Mouse (Mus musculus): ENCODE measurements around the gene Slc7a11. TPM values are rescaled to one million over a fixed set of nuclear protein-coding genes. Genes with fewer than 3 reads are reported as not detected.
A peak's percentile ranks its signal among the peaks of the same experiment; 100 is the strongest.

Gene Slc7a11
- 0.16 and 0.18 TPM in 2 replicates for polyA plus RNA-seq (2015; fragmentation: Nextera tagmentation; extraction: Ambion mirVana)

DNA sequence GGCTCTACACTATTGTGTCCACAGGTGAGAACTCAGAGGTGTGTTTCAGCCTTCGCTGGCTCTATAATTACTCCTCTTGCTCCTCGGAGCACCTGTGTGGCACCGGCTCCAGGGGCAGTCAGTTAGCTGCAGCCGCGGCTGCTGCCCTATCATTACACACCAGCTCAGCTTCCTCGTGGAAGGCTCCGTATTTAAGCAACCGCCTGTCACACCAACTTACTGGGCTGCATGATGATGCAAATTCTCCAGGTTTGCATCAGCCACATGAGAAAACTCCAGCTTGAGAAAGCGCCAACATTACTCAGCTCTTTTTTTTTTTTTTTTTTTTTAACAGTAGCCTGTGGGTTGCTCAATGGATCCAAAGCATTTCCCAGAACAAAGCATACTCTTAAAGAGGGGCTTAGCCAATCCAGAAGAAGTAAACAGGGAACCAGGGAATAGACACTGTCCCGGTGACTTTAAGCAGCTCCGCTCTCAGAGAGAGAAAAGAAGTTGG is at the start of gene Slc7a11:
Gene Slc7a11, minus strand, starts transcription at position 194 of the 496 bp plus-strand sequence.
- ATAC-seq (ENCODE audit: low read depth) = peak; percentile 81
- 2% methylated on average over 11 of the region's 11 CpGs for WGBS
- H3K27ac ChIP-seq (ENCODE audit: low read length) = no peak within 1 kb of the TSS

DNA sequence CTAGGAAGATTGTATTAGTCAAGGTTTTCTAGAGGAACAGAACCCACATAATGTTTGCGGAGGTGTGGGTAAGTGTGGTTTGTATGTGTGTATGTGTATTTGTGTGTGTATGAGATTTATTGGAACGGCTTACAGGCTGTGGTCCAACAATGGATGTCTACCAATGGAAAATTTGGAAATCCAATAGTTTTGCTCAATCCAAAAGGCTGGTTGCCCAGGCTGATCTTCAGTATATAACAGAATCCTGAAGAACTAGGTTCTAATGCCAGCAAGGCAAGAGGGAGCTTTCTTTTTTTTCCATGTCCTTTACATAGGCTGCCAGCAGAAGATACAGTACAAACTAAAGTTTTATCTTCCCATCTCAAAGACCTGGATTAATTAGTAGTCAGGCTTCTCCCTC is 48.3 kb upstream of the Slc7a11 start:
- no peaks in the 10 kb centered on the region for H3K36me3 ChIP-seq (ENCODE audit: control insufficient read depth, insufficient read depth, low read length)
- H3K4me3 ChIP-seq (ENCODE audit: low read length) = no peak overlapping the region
- no peaks in the 10 kb centered on the region for H3K27me3 ChIP-seq (ENCODE audit: control insufficient read depth, insufficient read depth, low read depth, low read length)
- H3K27ac ChIP-seq (ENCODE audit: low read length) = no peak overlapping the region
- no peaks in the 10 kb centered on the region for H3K4me1 ChIP-seq (replicated peaks; ENCODE audit: control insufficient read depth, insufficient read depth, low read length)
- ATAC-seq (ENCODE audit: low read depth) = no peak
- no peak overlapping the region for H3K4me2 ChIP-seq (ENCODE audit: low read depth, low read length)
- H3K9ac ChIP-seq (ENCODE audit: low read length) = no peak overlapping the region
- H3K9me3 ChIP-seq (ENCODE audit: control insufficient read depth, low read length) = no peaks in the 10 kb centered on the region
- 89% methylated on average over 2 of the region's 2 CpGs for WGBS

More for the DNA sequence above, at the start of gene Slc7a11:
- Histone ChIP-seq H3K9me3 (ENCODE audit: control insufficient read depth, low read length) (no peaks in the 10 kb centered on the region), H3K9ac (ENCODE audit: low read length) (peak within 1 kb of the TSS; percentile 24), H3K4me3 (ENCODE audit: low read length) (peak within 1 kb of the TSS; percentile 49), H3K27me3 (ENCODE audit: control insufficient read depth, insufficient read depth, low read depth, low read length) (no peaks in the 10 kb centered on the region), H3K4me1 (replicated peaks; ENCODE audit: control insufficient read depth, insufficient read depth, low read length) (0 out of 2 replicates have a peak, but pooled peaks cover 2% of the 10 kb centered on the region), H3K36me3 (ENCODE audit: control insufficient read depth, insufficient read depth, low read length) (no peaks in the 10 kb centered on the region), H3K4me2 (ENCODE audit: low read depth, low read length) (peak within 1 kb of the TSS; percentile 63)

DNA sequence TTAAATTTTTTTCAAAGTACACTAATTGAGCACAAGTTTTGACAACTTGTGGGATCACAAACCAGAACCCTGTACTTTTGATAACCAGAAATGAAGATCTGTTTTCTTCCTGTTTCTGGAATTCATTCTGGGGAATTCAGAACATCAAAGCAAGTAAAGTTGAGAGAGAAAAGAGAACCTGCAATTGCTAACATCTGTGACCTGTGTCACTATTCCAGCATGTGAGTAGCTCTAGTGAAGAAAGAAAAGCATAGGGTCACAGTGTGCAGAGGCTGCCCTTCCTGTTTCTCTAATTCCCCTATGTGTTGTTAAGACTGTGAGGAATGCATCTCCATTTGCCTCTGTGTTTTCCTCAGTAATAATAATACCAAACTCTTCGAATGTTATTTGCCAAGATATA is 40.7 kb upstream of the Slc7a11 start:
- Histone ChIP-seq H3K27ac (ENCODE audit: low read length) (no peak overlapping the region), H3K4me3 (ENCODE audit: low read length) (no peak overlapping the region), H3K36me3 (ENCODE audit: control insufficient read depth, insufficient read depth, low read length) (no peaks in the 10 kb centered on the region), H3K4me2 (ENCODE audit: low read depth, low read length) (no peak overlapping the region), H3K4me1 (replicated peaks; ENCODE audit: control insufficient read depth, insufficient read depth, low read length) (no peaks in the 10 kb centered on the region), H3K27me3 (ENCODE audit: control insufficient read depth, insufficient read depth, low read depth, low read length) (no peaks in the 10 kb centered on the region), H3K9me3 (ENCODE audit: control insufficient read depth, low read length) (no peaks in the 10 kb centered on the region), H3K9ac (ENCODE audit: low read length) (no peak overlapping the region)
- WGBS = 76% methylated on average over 1 of the region's 1 CpGs
- ATAC-seq (ENCODE audit: low read depth) = no peak

DNA sequence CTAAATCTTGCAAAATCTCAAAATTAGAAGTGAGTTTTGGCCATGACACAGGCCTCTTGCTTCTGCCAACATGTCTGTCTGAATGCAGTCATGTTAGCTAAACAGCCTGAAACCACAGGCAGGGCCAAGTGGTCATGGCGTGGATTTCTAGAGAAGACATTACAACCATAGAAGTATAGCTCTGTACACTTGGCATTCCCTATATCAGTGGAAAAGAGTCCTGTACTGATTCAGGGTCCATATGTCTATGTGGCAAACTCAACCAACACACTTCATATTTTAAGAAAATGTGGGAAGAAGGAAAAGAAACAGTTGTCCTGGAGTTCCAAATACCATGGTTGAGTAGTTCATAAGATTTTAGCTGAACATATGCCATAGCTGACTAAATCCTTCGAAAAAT is 18.8 kb upstream of the Slc7a11 start:
- no peak for ATAC-seq (ENCODE audit: low read depth)
- Histone ChIP-seq H3K36me3 (ENCODE audit: control insufficient read depth, insufficient read depth, low read length) (no peaks in the 10 kb centered on the region), H3K27me3 (ENCODE audit: control insufficient read depth, insufficient read depth, low read depth, low read length) (no peaks in the 10 kb centered on the region), H3K4me2 (ENCODE audit: low read depth, low read length) (no peak overlapping the region), H3K4me1 (replicated peaks; ENCODE audit: control insufficient read depth, insufficient read depth, low read length) (no peaks in the 10 kb centered on the region), H3K27ac (ENCODE audit: low read length) (no peak overlapping the region), H3K9me3 (ENCODE audit: control insufficient read depth, low read length) (no peaks in the 10 kb centered on the region), H3K9ac (ENCODE audit: low read length) (no peak overlapping the region), H3K4me3 (ENCODE audit: low read length) (no peak overlapping the region)
- 79% methylated on average over 2 of the region's 2 CpGs for WGBS

DNA sequence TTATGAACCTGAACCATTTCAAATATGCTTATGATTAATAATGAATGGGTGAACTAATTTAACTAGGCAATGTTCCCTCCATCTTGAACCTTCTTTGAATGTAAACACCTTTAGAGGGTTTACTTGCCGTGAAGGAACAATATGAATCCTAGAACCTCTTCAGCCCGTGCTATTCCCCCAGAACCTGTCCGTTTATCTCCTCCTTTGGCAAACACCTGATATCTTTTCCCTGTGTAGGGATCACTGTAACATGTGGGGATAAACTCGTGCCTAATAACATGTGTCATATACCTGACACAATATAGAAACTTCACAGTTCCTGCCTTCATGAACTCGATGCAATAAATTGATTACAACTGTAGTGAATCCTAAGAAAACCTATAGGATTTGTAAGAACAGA is 13.7 kb upstream of the Slc7a11 start:
- H3K4me1 ChIP-seq (replicated peaks; ENCODE audit: control insufficient read depth, insufficient read depth, low read length) = no peaks in the 10 kb centered on the region
- no peak for ATAC-seq (ENCODE audit: low read depth)
- H3K4me3 ChIP-seq (ENCODE audit: low read length) = no peak overlapping the region
- WGBS = 65% methylated on average over 5 of the region's 5 CpGs
- no peaks in the 10 kb centered on the region for H3K9me3 ChIP-seq (ENCODE audit: control insufficient read depth, low read length)
- no peak overlapping the region for H3K27ac ChIP-seq (ENCODE audit: low read length)
- no peaks in the 10 kb centered on the region for H3K36me3 ChIP-seq (ENCODE audit: control insufficient read depth, insufficient read depth, low read length)
- no peak overlapping the region for H3K9ac ChIP-seq (ENCODE audit: low read length)
- H3K4me2 ChIP-seq (ENCODE audit: low read depth, low read length) = no peak overlapping the region
- H3K27me3 ChIP-seq (ENCODE audit: control insufficient read depth, insufficient read depth, low read depth, low read length) = no peaks in the 10 kb centered on the region

DNA sequence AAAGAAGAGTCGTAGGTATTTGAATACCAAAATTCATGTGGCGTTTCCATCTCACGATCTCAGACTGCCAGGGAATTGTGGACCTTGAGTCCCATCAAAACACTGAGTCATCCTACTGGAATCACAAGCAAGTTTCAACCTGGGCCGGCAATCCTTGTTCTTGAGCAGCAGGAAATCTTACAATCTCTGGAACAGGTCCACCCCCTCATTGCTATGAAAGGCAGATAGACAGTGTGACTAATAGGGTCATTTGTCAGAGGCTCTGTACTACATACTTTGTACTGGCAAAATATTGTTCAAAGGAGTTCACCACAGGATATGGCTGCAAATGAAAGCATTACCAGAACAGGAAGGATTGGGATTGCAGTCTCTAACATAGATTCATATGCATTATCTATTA is 13.2 kb upstream of the Slc7a11 start:
- ATAC-seq (ENCODE audit: low read depth) = no peak
- Histone ChIP-seq H3K4me2 (ENCODE audit: low read depth, low read length) (no peak overlapping the region), H3K4me3 (ENCODE audit: low read length) (no peak overlapping the region), H3K4me1 (replicated peaks; ENCODE audit: control insufficient read depth, insufficient read depth, low read length) (no peaks in the 10 kb centered on the region), H3K9ac (ENCODE audit: low read length) (no peak overlapping the region), H3K9me3 (ENCODE audit: control insufficient read depth, low read length) (no peaks in the 10 kb centered on the region), H3K27me3 (ENCODE audit: control insufficient read depth, insufficient read depth, low read depth, low read length) (no peaks in the 10 kb centered on the region), H3K27ac (ENCODE audit: low read length) (no peak overlapping the region), H3K36me3 (ENCODE audit: control insufficient read depth, insufficient read depth, low read length) (no peaks in the 10 kb centered on the region)
- 67% methylated on average over 4 of the region's 4 CpGs for WGBS

DNA sequence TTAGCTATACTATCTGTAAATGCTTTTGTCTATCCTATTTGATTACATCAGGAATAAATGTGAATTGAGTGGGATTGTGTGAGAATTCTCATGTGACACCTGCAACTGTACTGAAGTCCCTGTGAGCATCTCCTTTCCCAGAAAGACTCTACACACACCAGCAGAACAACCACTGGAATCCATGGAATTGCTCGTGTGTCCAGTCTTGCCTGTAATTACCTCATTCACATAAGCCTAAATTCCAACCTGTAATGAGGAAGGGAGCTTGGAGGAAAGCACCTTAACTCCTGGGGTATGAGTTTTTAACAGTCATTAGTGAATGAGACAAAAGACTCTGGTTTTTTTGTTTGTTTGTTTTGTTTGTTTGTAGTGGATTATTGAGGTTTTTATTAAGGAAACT is 12.6 kb upstream of the Slc7a11 start:
- H3K36me3 ChIP-seq (ENCODE audit: control insufficient read depth, insufficient read depth, low read length) = no peaks in the 10 kb centered on the region
- H3K4me2 ChIP-seq (ENCODE audit: low read depth, low read length) = no peak overlapping the region
- H3K4me1 ChIP-seq (replicated peaks; ENCODE audit: control insufficient read depth, insufficient read depth, low read length) = no peaks in the 10 kb centered on the region
- no peaks in the 10 kb centered on the region for H3K27me3 ChIP-seq (ENCODE audit: control insufficient read depth, insufficient read depth, low read depth, low read length)
- H3K9me3 ChIP-seq (ENCODE audit: control insufficient read depth, low read length) = no peaks in the 10 kb centered on the region
- no peak overlapping the region for H3K4me3 ChIP-seq (ENCODE audit: low read length)
- no peak overlapping the region for H3K27ac ChIP-seq (ENCODE audit: low read length)
- no peak overlapping the region for H3K9ac ChIP-seq (ENCODE audit: low read length)
- 63% methylated on average over 1 of the region's 1 CpGs for WGBS
- ATAC-seq (ENCODE audit: low read depth) = no peak

DNA sequence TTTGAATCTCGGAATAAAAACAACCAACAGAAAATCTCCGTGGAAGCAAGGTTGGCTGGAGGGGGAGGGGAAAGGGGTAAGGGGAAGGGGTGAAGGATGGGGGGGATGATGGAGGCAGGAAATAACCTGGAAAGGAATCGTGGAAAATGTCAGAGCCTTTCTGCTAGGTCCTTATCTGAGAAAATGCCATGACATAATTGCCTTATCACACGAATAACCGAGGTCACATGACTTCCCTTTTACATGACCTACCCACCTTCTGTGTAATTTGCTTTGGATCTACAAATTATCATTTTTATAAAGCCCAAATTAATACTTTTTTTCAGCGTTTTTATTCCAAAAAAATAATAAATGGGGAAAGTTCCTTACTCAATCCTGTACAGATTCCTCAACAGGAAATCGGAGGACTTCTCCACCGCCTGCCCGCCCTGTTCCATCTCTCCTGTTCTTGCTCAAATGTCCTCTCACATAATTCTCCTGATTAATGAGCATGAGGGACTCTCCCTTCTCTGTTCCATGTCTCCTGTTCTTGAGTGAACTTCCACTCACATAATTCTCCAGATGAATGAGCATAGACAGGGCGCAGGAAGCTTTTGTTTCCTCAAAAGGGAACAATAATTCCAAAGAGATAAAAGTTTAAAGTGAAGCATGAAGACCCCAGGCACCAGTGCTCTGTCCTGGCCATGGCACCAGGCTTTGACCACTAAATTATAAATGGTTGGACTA is 1.8 kb upstream of the Slc7a11 start:
- H3K4me2 ChIP-seq (ENCODE audit: low read depth, low read length) = no peak overlapping the region
- 0 out of 2 replicates have a peak, but pooled peaks cover 2% of the 10 kb centered on the region for H3K4me1 ChIP-seq (replicated peaks; ENCODE audit: control insufficient read depth, insufficient read depth, low read length)
- H3K27ac ChIP-seq (ENCODE audit: low read length) = no peak overlapping the region
- no peak for ATAC-seq (ENCODE audit: low read depth)
- 49% methylated on average over 10 of the region's 10 CpGs for WGBS
- no peaks in the 10 kb centered on the region for H3K27me3 ChIP-seq (ENCODE audit: control insufficient read depth, insufficient read depth, low read depth, low read length)
- no peak overlapping the region for H3K9ac ChIP-seq (ENCODE audit: low read length)
- no peaks in the 10 kb centered on the region for H3K9me3 ChIP-seq (ENCODE audit: control insufficient read depth, low read length)
- no peak overlapping the region for H3K4me3 ChIP-seq (ENCODE audit: low read length)
- no peaks in the 10 kb centered on the region for H3K36me3 ChIP-seq (ENCODE audit: control insufficient read depth, insufficient read depth, low read length)

DNA sequence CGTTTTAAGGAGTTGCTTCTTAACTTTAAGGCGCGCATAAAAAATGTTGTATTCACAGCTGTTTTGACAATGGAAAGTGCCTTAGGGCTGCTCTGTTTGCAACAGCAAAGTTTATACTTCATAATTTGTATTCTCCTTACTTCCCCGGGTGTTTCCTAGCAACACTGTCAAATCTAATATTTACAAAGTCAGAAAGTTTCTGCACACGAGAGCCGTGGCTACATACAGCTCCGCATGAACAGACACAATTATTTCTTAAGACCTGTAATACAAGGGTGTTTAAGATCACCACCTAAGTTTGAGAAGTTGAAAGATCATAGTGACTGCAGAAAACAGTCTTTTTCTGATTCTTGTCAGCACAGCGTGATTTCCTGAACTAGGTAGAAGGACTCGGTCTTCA is 528 bp upstream of the Slc7a11 start:
- WGBS = 10% methylated on average over 9 of the region's 9 CpGs

More for the DNA sequence above, 528 bp upstream of the Slc7a11 start:
- H3K4me3 ChIP-seq (ENCODE audit: low read length) = peak overlapping the region; percentile 49
- ATAC-seq (ENCODE audit: low read depth) = 0 out of 2 replicates have a peak, but pooled peaks have one; percentile 34
- no peak overlapping the region for H3K27ac ChIP-seq (ENCODE audit: low read length)
- H3K27me3 ChIP-seq (ENCODE audit: control insufficient read depth, insufficient read depth, low read depth, low read length) = no peaks in the 10 kb centered on the region
- H3K4me1 ChIP-seq (replicated peaks; ENCODE audit: control insufficient read depth, insufficient read depth, low read length) = 0 out of 2 replicates have a peak, but pooled peaks cover 2% of the 10 kb centered on the region
- peak overlapping the region; percentile 63 for H3K4me2 ChIP-seq (ENCODE audit: low read depth, low read length)
- H3K9ac ChIP-seq (ENCODE audit: low read length) = peak overlapping the region; percentile 24
- no peaks in the 10 kb centered on the region for H3K9me3 ChIP-seq (ENCODE audit: control insufficient read depth, low read length)
- H3K36me3 ChIP-seq (ENCODE audit: control insufficient read depth, insufficient read depth, low read length) = no peaks in the 10 kb centered on the region
